Mouse (Mus musculus): Measurements from ENCODE around the gene Klk4. TPM values are rescaled to one million over a fixed set of nuclear protein-coding genes. Genes with fewer than 3 reads are reported as not detected.

The Klk4 gene
- total RNA-seq (2012; rRNA removed) (not detected in 2 replicates), total RNA-seq (2014; rRNA removed) (not detected in 2 replicates), polyA plus RNA-seq (2012; ENCODE audit: insufficient read length, low read depth) (0.26 TPM in 1 of 2 replicates, not detected in the other)

GRCm38 (mm10) chr7:43880912-43881311 lies at the start of gene Klk4:
TSS of gene Klk4 (plus strand) at chr7:43881160.
- H3K9me3 ChIP-seq (replicated peaks; ENCODE audit: low read length): peaks cover 7% of the 10 kb centered on the region
- H3K27me3 ChIP-seq (replicated peaks): peaks cover 70% of the 10 kb centered on the region
- peaks cover 9 to 34% of the 10 kb centered on the region in 2 experiments for H3K4me1 ChIP-seq (ENCODE audit: control insufficient read depth in 1 of 2, insufficient read depth in 2 of 2)
- no peak within 1 kb of the TSS for H3K4me3 ChIP-seq (replicated peaks in 1 of 3; ENCODE audit: low read depth in 2 of 3, low read length in 2 of 3, poor library complexity in 1 of 3)
- TF ChIP-seq BHLHE40 (IDR thresholded peaks at IDR 0.05; ENCODE audit: low read depth, low read length) (no peak), MYC (IDR thresholded peaks at IDR 0.05; ENCODE audit: low read depth, low read length) (no peak), MXI1 (IDR thresholded peaks at IDR 0.05; ENCODE audit: low read depth, low read length) (no peak), NRF1 (IDR thresholded peaks at IDR 0.05; ENCODE audit: low read depth, low read length) (no peak), UBTF (IDR thresholded peaks at IDR 0.05; ENCODE audit: low read depth, low read length) (no peak), CHD2 (IDR thresholded peaks at IDR 0.05; ENCODE audit: low read length) (no peak), JUN (IDR thresholded peaks at IDR 0.05; ENCODE audit: insufficient read depth, low read depth, low read length) (no peak), POLR2A (IDR thresholded peaks at IDR 0.05; ENCODE audit: low read depth, low read length) (no peak), CTCF (conservative IDR thresholded peaks at IDR 0.05 in 1 of 2, IDR thresholded peaks at IDR 0.05 in 1 of 2; ENCODE audit: low read depth in 2 of 2, low read length in 2 of 2) (no peak), MEF2A (IDR thresholded peaks at IDR 0.05; ENCODE audit: borderline replicate concordance, low read depth, low read length) (no peak), RCOR1 (conservative IDR thresholded peaks at IDR 0.05; ENCODE audit: low read depth, low read length) (no peak), E2F4 (IDR thresholded peaks at IDR 0.05; ENCODE audit: insufficient replicate concordance, low read depth, low read length) (no peak), PAX5 (IDR thresholded peaks at IDR 0.05; ENCODE audit: low read length) (no peak), RAD21 (IDR thresholded peaks at IDR 0.05; ENCODE audit: low read depth, low read length) (no peak; the same call in 1 of the 2 replicates), SIN3A (IDR thresholded peaks at IDR 0.05; ENCODE audit: low read length) (no peak), ZKSCAN1 (IDR thresholded peaks at IDR 0.05; ENCODE audit: borderline replicate concordance, low read depth, low read length) (no peak), JUND (conservative IDR thresholded peaks at IDR 0.05; ENCODE audit: low read depth, low read length) (no peak), KAT2A (IDR thresholded peaks at IDR 0.05; ENCODE audit: insufficient replicate concordance, low read length) (no peak), MAZ (IDR thresholded peaks at IDR 0.05; ENCODE audit: low read depth, low read length) (no peak)
- no peaks in the 10 kb centered on the region for H3K36me3 ChIP-seq (replicated peaks in 1 of 2; ENCODE audit: control insufficient read depth in 1 of 2, insufficient read depth in 1 of 2, low read length in 1 of 2)
- peak; percentile 43 for DNase-seq (ENCODE audit: extremely low read depth)
- H3K27ac ChIP-seq (ENCODE audit: insufficient read depth, low read depth): no peak within 1 kb of the TSS
- dilution Hi-C loops (cut with MboI; ENCODE audit: extremely low pct_ligation_motif_present, extremely low pct_unique_long_range_greater_than_20kb, low sequenced_read_pairs) (no loop called here), in situ Hi-C loops (cut with MboI; ENCODE audit: low pct_ligation_motif_present, low pct_unique_long_range_greater_than_20kb, low sequenced_read_pairs) (loop anchor here (5.0 kb wide), 1 partner anchor 41 kb away; no protein-coding TSS in a partner anchor)
- H3K9ac ChIP-seq (ENCODE audit: insufficient read depth, low read depth): no peak within 1 kb of the TSS
- no peak within 1 kb of the TSS for H3K4me2 ChIP-seq (ENCODE audit: insufficient read depth, low read depth, poor library complexity, severe bottlenecking)
- H3K79me2 ChIP-seq (replicated peaks; ENCODE audit: control insufficient read depth, extremely low read depth, insufficient read depth, poor library complexity, severe bottlenecking): no peaks in the 10 kb centered on the region

GRCm38 (mm10) chr7:43841701-43842100 lies 39.3 kb upstream of the Klk4 start, which contains the start of gene Klk5:
TSS of gene Klk5 (plus strand) at chr7:43841971.
- TF ChIP-seq E2F4 (IDR thresholded peaks at IDR 0.05; ENCODE audit: insufficient replicate concordance, low read depth, low read length) (no peak), GABPA (IDR thresholded peaks at IDR 0.05; ENCODE audit: insufficient replicate concordance, low read depth, low read length) (no peak), RAD21 (IDR thresholded peaks at IDR 0.05; ENCODE audit: low read depth, low read length) (no peak), TBP (conservative IDR thresholded peaks at IDR 0.05; ENCODE audit: low read depth, low read length) (no peak), JUN (IDR thresholded peaks at IDR 0.05; ENCODE audit: insufficient read depth, low read depth, low read length) (no peak), USF2 (conservative IDR thresholded peaks at IDR 0.05; ENCODE audit: low read depth, low read length) (no peak), HCFC1 (IDR thresholded peaks at IDR 0.05; ENCODE audit: low read depth, low read length) (no peak), ZNF384 (IDR thresholded peaks at IDR 0.05; ENCODE audit: low read depth, low read length) (no peak), POLR2A (IDR thresholded peaks at IDR 0.05; ENCODE audit: low read depth, low read length) (no peak), ELF1 (IDR thresholded peaks at IDR 0.05; ENCODE audit: low read depth, low read length) (no peak), BHLHE40 (IDR thresholded peaks at IDR 0.05; ENCODE audit: low read depth, low read length) (no peak), KAT2A (IDR thresholded peaks at IDR 0.05; ENCODE audit: insufficient replicate concordance, low read length) (no peak), IRF4 (IDR thresholded peaks at IDR 0.05; ENCODE audit: low read depth, low read length) (no peak), CTCF (conservative IDR thresholded peaks at IDR 0.05 in 1 of 2, IDR thresholded peaks at IDR 0.05 in 1 of 2; ENCODE audit: low read depth in 2 of 2, low read length in 2 of 2) (no peak), CHD1 (IDR thresholded peaks at IDR 0.05; ENCODE audit: low read depth, low read length) (no peak), JUND (conservative IDR thresholded peaks at IDR 0.05; ENCODE audit: low read depth, low read length) (no peak), TCF12 (IDR thresholded peaks at IDR 0.05; ENCODE audit: low read depth, low read length) (no peak), ZKSCAN1 (IDR thresholded peaks at IDR 0.05; ENCODE audit: borderline replicate concordance, low read depth, low read length) (no peak), NELFE (IDR thresholded peaks at IDR 0.05; ENCODE audit: low read depth, low read length) (no peak)
- dilution Hi-C loops (cut with MboI; ENCODE audit: extremely low pct_ligation_motif_present, extremely low pct_unique_long_range_greater_than_20kb, low sequenced_read_pairs) (no loop called here), in situ Hi-C loops (cut with MboI; ENCODE audit: low pct_ligation_motif_present, low pct_unique_long_range_greater_than_20kb, low sequenced_read_pairs) (no loop called here)
- Histone ChIP-seq H3K9ac (ENCODE audit: insufficient read depth, low read depth) (no peak within 1 kb of the TSS), H3K9me3 (replicated peaks; ENCODE audit: low read length) (no peaks in the 10 kb centered on the region), H3K79me2 (replicated peaks; ENCODE audit: control insufficient read depth, extremely low read depth, insufficient read depth, poor library complexity, severe bottlenecking) (no peaks in the 10 kb centered on the region), H3K27ac (ENCODE audit: insufficient read depth, low read depth) (no peak within 1 kb of the TSS), H3K4me1 (ENCODE audit: control insufficient read depth in 1 of 2, insufficient read depth in 2 of 2) (no peaks in the 10 kb centered on the region), H3K4me2 (ENCODE audit: insufficient read depth, low read depth, poor library complexity, severe bottlenecking) (no peak within 1 kb of the TSS), H3K4me3 (replicated peaks in 1 of 3; ENCODE audit: low read depth in 2 of 3, low read length in 2 of 3, poor library complexity in 1 of 3) (no peak within 1 kb of the TSS), H3K27me3 (replicated peaks) (peaks cover 67% of the 10 kb centered on the region), H3K36me3 (replicated peaks in 1 of 2; ENCODE audit: control insufficient read depth in 1 of 2, insufficient read depth in 1 of 2, low read length in 1 of 2) (no peaks in the 10 kb centered on the region)
- no peak for DNase-seq (ENCODE audit: extremely low read depth)
